Mouse (Mus musculus) heart, adult 18-20 months (tissue): ENCODE measurements around the gene Podxl. TPM values are rescaled to one million over a fixed set of nuclear protein-coding genes. Genes with fewer than 3 reads are reported as not detected.

Experiments
- total RNA-seq, 2 experiments: library from RNA; stranded (reverse); gene quantifications; 2 replicates each; pipeline ENCODE4 v1.2.3; 2021

Gene Podxl
- total RNA-seq, 2 experiments from 2014 or later: 54.1 to 56.9 TPM

Other genes starting within 250 kb of the Podxl start
- 100 to 1,000 TPM; 174 to 178 TPM for gene Mkln1, start 165.2 kb downstream of the Podxl start, total RNA-seq